Mouse (Mus musculus) spleen, adult 2 months (tissue): ENCODE results near the gene Hoxd10. TPM values are rescaled to one million over a fixed set of nuclear protein-coding genes. Genes with fewer than 3 reads are reported as not detected.
A peak's percentile ranks its signal among the peaks of the same experiment; 100 is the strongest.

Experiments
- DNase-seq, 2 experiments: peaks; one replicate each; pipeline versions ENCODE4 v3.0.0 to v3.0.0-alpha.2; 2012 to 2021; ENCODE audit warnings: low spot score in 2 of 2, low read depth in 1 of 2
- H3K27ac ChIP-seq: fragments of 200-500 bp; 2 replicates; pipeline ENCODE4 v1.5.1; 2012; ENCODE audit warnings: low read length, inconsistent platforms; ENCODE audit not compliant: insufficient read depth
- H3K27me3 ChIP-seq: fragments of 200-500 bp; 2 replicates; pipeline ENCODE4 v1.6.1; 2012; ENCODE audit warnings: mild to moderate bottlenecking, moderate library complexity, low read length, inconsistent platforms; ENCODE audit not compliant: control insufficient read depth, insufficient read depth
- H3K36me3 ChIP-seq: fragments of 200-500 bp; 2 replicates; pipeline ENCODE4 v1.6.1; 2012; ENCODE audit warnings: mild to moderate bottlenecking, low read length, inconsistent platforms; ENCODE audit not compliant: control insufficient read depth, insufficient read depth
- H3K4me1 ChIP-seq: fragments of 200-500 bp; 2 replicates; pipeline ENCODE4 v1.6.1; 2011; ENCODE audit warnings: inconsistent platforms; ENCODE audit not compliant: control insufficient read depth, insufficient read depth, insufficient read length
- H3K4me3 ChIP-seq: fragments of 200-500 bp; 2 replicates; pipeline ENCODE4 v1.5.1; 2011; ENCODE audit warnings: mild to moderate bottlenecking, inconsistent platforms; ENCODE audit not compliant: insufficient read depth, insufficient read length; ENCODE audit errors: extremely low read depth
- CTCF ChIP-seq: fragments of 200-500 bp; IDR thresholded peaks from 2 replicates; pipeline ENCODE4 v1.5.1; 2011; ENCODE audit warnings: mild to moderate bottlenecking, inconsistent platforms; ENCODE audit not compliant: insufficient read depth, insufficient read length, insufficient replicate concordance; ENCODE audit errors: extremely low read depth
- POLR2A ChIP-seq: fragments of 200-500 bp; IDR thresholded peaks from 2 replicates; pipeline ENCODE4 v1.6.1; 2011; ENCODE audit warnings: low read depth, low read length, inconsistent platforms
- WGBS: fragments of 180-500 bp; shearing (Covaris S2); methylation state at CpG from one replicate; pipeline ENCODE4 v1.1.7; 2018; 5-methylcytosine and 5-hydroxymethylcytosine counted together
- polyA plus RNA-seq: library from polyadenylated mRNA; depleted of rRNA; stranded (reverse); fragments of >200 nt; gene quantifications from 2 replicates; pipeline ENCODE4 v1.2.3, GENCODE M21; 2012

Hoxd10 gene
- polyA plus RNA-seq, 1 experiment = not detected

- peaks cover 38% of the 10 kb centered on the region for H3K27me3 ChIP-seq
- TF ChIP-seq POLR2A (no peak), CTCF (peak; percentile 72)
- H3K27ac ChIP-seq = no peak overlapping the region
- H3K4me1 ChIP-seq = peaks cover 2% of the 10 kb centered on the region
- peak in 1 of 2 experiments; percentile 36 for DNase-seq
- WGBS = 5% methylated on average over 40 of the region's 40 CpGs
- H3K36me3 ChIP-seq = no peaks in the 10 kb centered on the region
- H3K4me3 ChIP-seq = peak overlapping the region; percentile 31; the same call in 1 of the 2 replicates
Observed at GRCm38 (mm10) chr2:74672481-74673362, 19.0 kb upstream of the Hoxd10 start.

GRCm38 (mm10) chr2:74673835-74674425 is 17.8 kb upstream of the Hoxd10 start:
- peaks cover 31% of the 10 kb centered on the region for H3K27me3 ChIP-seq
- TF ChIP-seq POLR2A = no peak
- no peak for TF ChIP-seq CTCF
- peaks cover 2% of the 10 kb centered on the region; the same call in 1 of the 2 replicates for H3K4me1 ChIP-seq
- 8% methylated on average over 24 of the region's 24 CpGs for WGBS
- no peak overlapping the region for H3K4me3 ChIP-seq
- no peaks in the 10 kb centered on the region for H3K36me3 ChIP-seq
- no peak overlapping the region for H3K27ac ChIP-seq
- no peak for DNase-seq

- Histone ChIP-seq H3K27me3 (peaks cover 36% of the 10 kb centered on the region), H3K4me1 (peaks cover 2% of the 10 kb centered on the region; the same call in 1 of the 2 replicates), H3K4me3 (no peak within 1 kb of the TSS), H3K27ac (no peak within 1 kb of the TSS), H3K36me3 (no peaks in the 10 kb centered on the region)
- no peak for DNase-seq
- TF ChIP-seq POLR2A = no peak
- no peak for TF ChIP-seq CTCF
- WGBS = 10% methylated on average over 47 of the region's 47 CpGs
Observed at GRCm38 (mm10) chr2:74674881-74675665, 16.7 kb upstream of the Hoxd10 start, which contains the start of gene Hoxd12. Gene Hoxd12 (plus strand): TSS chr2:74675013.

GRCm38 (mm10) chr2:74675666-74676282 is 15.9 kb upstream of the Hoxd10 start:
- no peak for DNase-seq
- Histone ChIP-seq H3K4me1 (peaks cover 2% of the 10 kb centered on the region; the same call in 1 of the 2 replicates), H3K4me3 (no peak overlapping the region), H3K27ac (no peak overlapping the region), H3K27me3 (peaks cover 39% of the 10 kb centered on the region), H3K36me3 (no peaks in the 10 kb centered on the region)
- 13% methylated on average over 24 of the region's 24 CpGs for WGBS
- TF ChIP-seq CTCF (no peak), POLR2A (no peak)

GRCm38 (mm10) chr2:74676376-74677052 is 15.2 kb upstream of the Hoxd10 start:
- Histone ChIP-seq H3K27me3 (peaks cover 41% of the 10 kb centered on the region), H3K36me3 (no peaks in the 10 kb centered on the region), H3K4me1 (peaks cover 2% of the 10 kb centered on the region; the same call in 1 of the 2 replicates), H3K27ac (no peak overlapping the region), H3K4me3 (no peak overlapping the region)
- 15% methylated on average over 9 of the region's 9 CpGs for WGBS
- no peak for TF ChIP-seq POLR2A
- TF ChIP-seq CTCF = no peak
- no peak for DNase-seq

GRCm38 (mm10) chr2:74677106-74677505 is 14.6 kb upstream of the Hoxd10 start:
- no peak for DNase-seq
- Histone ChIP-seq H3K4me3 (no peak overlapping the region), H3K36me3 (no peaks in the 10 kb centered on the region), H3K27me3 (peaks cover 44% of the 10 kb centered on the region), H3K27ac (no peak overlapping the region), H3K4me1 (peaks cover 4% of the 10 kb centered on the region)
- 40% methylated on average over 2 of the region's 2 CpGs for WGBS
- no peak for TF ChIP-seq POLR2A
